Mouse (Mus musculus) erythroblast, embryonic 14.5 days (primary cell): Measurements from ENCODE around the gene Glt28d2. TPM values are rescaled to one million over a fixed set of nuclear protein-coding genes. Genes with fewer than 3 reads are reported as not detected.

Experiments
- H3K27me3 ChIP-seq: 2 replicates; pipeline ENCODE4 v1.6.1; 2012; ENCODE audit warnings: inconsistent platforms; ENCODE audit not compliant: control insufficient read depth
- H3K36me3 ChIP-seq: 2 replicates; pipeline ENCODE4 v1.6.1; 2012; ENCODE audit warnings: mild to moderate bottlenecking, inconsistent platforms; ENCODE audit not compliant: control insufficient read depth
- H3K4me1 ChIP-seq: 2 replicates; pipeline ENCODE4 v1.6.1; 2012; ENCODE audit warnings: inconsistent platforms; ENCODE audit not compliant: control insufficient read depth
- H3K4me3 ChIP-seq: replicated peaks from 2 replicates; pipeline ENCODE3; 2012; ENCODE audit warnings: moderate library complexity, mild to moderate bottlenecking, inconsistent platforms
- H3K9me3 ChIP-seq: 2 replicates; pipeline ENCODE4 v1.6.1; 2012; ENCODE audit warnings: low read length, inconsistent platforms, mixed read lengths; ENCODE audit not compliant: control insufficient read depth
- GATA1 ChIP-seq: IDR thresholded peaks from 2 replicates; pipeline ENCODE4 v1.6.1; 2012; ENCODE audit warnings: low read length, inconsistent platforms, mixed read lengths
- TAL1 ChIP-seq: IDR thresholded peaks from 3 replicates; pipeline ENCODE4 v1.6.1; 2012; ENCODE audit warnings: low read length, inconsistent platforms, mixed read lengths
- polyA plus RNA-seq: library from polyadenylated mRNA; stranded (reverse); fragments of >175 nt; gene quantifications from 2 replicates; pipeline ENCODE4 v1.2.3, GENCODE M21; 2012

The Glt28d2 gene
- polyA plus RNA-seq, 1 experiment = 0.01 TPM

- H3K27me3 ChIP-seq = no peaks in the 10 kb centered on the region
- H3K4me1 ChIP-seq = no peaks in the 10 kb centered on the region
- no peaks in the 10 kb centered on the region for H3K36me3 ChIP-seq
- H3K9me3 ChIP-seq = no peaks in the 10 kb centered on the region
- TF ChIP-seq GATA1 (no peak), TAL1 (no peak)
- H3K4me3 ChIP-seq = no peak overlapping the region
Measured at GRCm38 (mm10) chr3:85833627-85834026, 53.7 kb downstream of the Glt28d2 start.

GRCm38 (mm10) chr3:85832490-85833155 lies 54.7 kb downstream of the Glt28d2 start:
- TF ChIP-seq TAL1 (no peak), GATA1 (no peak)
- H3K9me3 ChIP-seq = no peaks in the 10 kb centered on the region
- H3K36me3 ChIP-seq = no peaks in the 10 kb centered on the region
- H3K4me3 ChIP-seq = no peak overlapping the region
- no peaks in the 10 kb centered on the region for H3K27me3 ChIP-seq
- H3K4me1 ChIP-seq = no peaks in the 10 kb centered on the region

- no peaks in the 10 kb centered on the region for H3K27me3 ChIP-seq
- TF ChIP-seq TAL1 = no peak
- H3K36me3 ChIP-seq = no peaks in the 10 kb centered on the region
- H3K4me3 ChIP-seq = no peak overlapping the region
- H3K4me1 ChIP-seq = no peaks in the 10 kb centered on the region
- no peaks in the 10 kb centered on the region for H3K9me3 ChIP-seq
Measured at GRCm38 (mm10) chr3:85831785-85832184, 55.5 kb downstream of the Glt28d2 start.

GRCm38 (mm10) chr3:85829047-85829446 lies 58.3 kb downstream of the Glt28d2 start:
- Histone ChIP-seq H3K36me3 (no peaks in the 10 kb centered on the region), H3K4me1 (no peaks in the 10 kb centered on the region), H3K4me3 (no peak overlapping the region), H3K27me3 (no peaks in the 10 kb centered on the region), H3K9me3 (no peaks in the 10 kb centered on the region)
- no peak for TF ChIP-seq TAL1
- TF ChIP-seq GATA1 = no peak

- no peaks in the 10 kb centered on the region for H3K27me3 ChIP-seq
- H3K4me3 ChIP-seq = no peak overlapping the region
- no peaks in the 10 kb centered on the region for H3K9me3 ChIP-seq
- no peaks in the 10 kb centered on the region for H3K36me3 ChIP-seq
- no peaks in the 10 kb centered on the region for H3K4me1 ChIP-seq
- no peak for TF ChIP-seq GATA1
- no peak for TF ChIP-seq TAL1
Measured at GRCm38 (mm10) chr3:85827815-85828214, 59.5 kb downstream of the Glt28d2 start.

GRCm38 (mm10) chr3:85827283-85827682 lies 60.0 kb downstream of the Glt28d2 start:
- TF ChIP-seq GATA1 (no peak), TAL1 (no peak)
- H3K4me3 ChIP-seq = no peak overlapping the region
- no peaks in the 10 kb centered on the region; the same call in 1 of the 2 replicates for H3K9me3 ChIP-seq
- no peaks in the 10 kb centered on the region for H3K4me1 ChIP-seq
- H3K36me3 ChIP-seq = no peaks in the 10 kb centered on the region
- H3K27me3 ChIP-seq = no peaks in the 10 kb centered on the region

GRCm38 (mm10) chr3:85820839-85821548 lies 66.3 kb downstream of the Glt28d2 start:
- TF ChIP-seq TAL1 (no peak), GATA1 (no peak)
- Histone ChIP-seq H3K9me3 (no peaks in the 10 kb centered on the region; the same call in 1 of the 2 replicates), H3K4me3 (no peak overlapping the region), H3K36me3 (no peaks in the 10 kb centered on the region), H3K27me3 (no peaks in the 10 kb centered on the region), H3K4me1 (no peaks in the 10 kb centered on the region)

Other genes with a start within 250 kb of the Glt28d2 start
- 0.07 TPM in 2 replicates for gene Fam160a1, start 70.2 kb downstream of the Glt28d2 start, polyA plus RNA-seq
- 0.03 TPM in 1 of 2 replicates, not detected in the other for gene Gm37240, start within 50 bp of the Glt28d2 start, polyA plus RNA-seq
- 0.11 and 0.37 TPM in 2 replicates for gene Sh3d19, start 83.6 kb upstream of the Glt28d2 start, polyA plus RNA-seq
- gene Prss48, start 115.0 kb upstream of the Glt28d2 start, polyA plus RNA-seq = not detected in 2 replicates